In genomic region chr4:155775855-155776254, GRCm38 (mm10) we compare ENCODE assay signal across 9 mouse cellular contexts. TPM values are rescaled to one million over a fixed set of nuclear protein-coding genes. Genes with fewer than 3 reads are reported as not detected.
DNase-seq lines count a peak whose midpoint lies in the region; ATAC-seq and TF ChIP-seq lines count a peak whose summit lies in the region.
"Had no signal": no experiment of that assay in that cellular context is flagged by ENCODE, and none has a peak within 500 bp of the region (broad histone marks: within the 10 kb centered on the region; RNA-seq: fewer than 3 reads in every experiment).

No protein-coding gene starts in this region.

- 81% methylated on average over 3 of the region's 3 CpGs for WGBS in forebrain, embryonic 12.5 days
- 83% methylated on average over 3 of the region's 3 CpGs for WGBS in forebrain, embryonic 13.5 days

- 0 out of 2 replicates have a peak overlapping the region, but pooled peaks have one; percentile 9 for H3K27ac ChIP-seq in forebrain, embryonic 12.5 days
- H3K27ac ChIP-seq in forebrain, embryonic 13.5 days, result no peak overlapping the region
- H3K27ac ChIP-seq in cortical plate, adult 2 months (ENCODE audit: insufficient read depth, low read length), result peak overlapping the region; percentile 52

- no peak overlapping the region for H3K9ac ChIP-seq in forebrain, embryonic 12.5 days
- H3K9ac ChIP-seq in forebrain, embryonic 13.5 days, result no peak overlapping the region

- no peak for TF ChIP-seq POLR2A in cortical plate, adult 2 months (IDR thresholded peaks at IDR 0.05; ENCODE audit: extremely low read depth, insufficient read depth, low read length)

- H3K4me1 ChIP-seq in forebrain, embryonic 12.5 days, result peaks cover 12% of the 10 kb centered on the region
- H3K4me1 ChIP-seq in forebrain, embryonic 13.5 days, result peaks cover 16% of the 10 kb centered on the region
- H3K4me1 ChIP-seq in cortical plate, adult 2 months (ENCODE audit: control insufficient read depth, insufficient read depth, low read length), result peaks cover 9% of the 10 kb centered on the region

- H3K36me3 ChIP-seq in forebrain, embryonic 12.5 days (replicated peaks), result no peaks in the 10 kb centered on the region
- H3K36me3 ChIP-seq in forebrain, embryonic 13.5 days (ENCODE audit: poor library complexity, severe bottlenecking), result no peaks in the 10 kb centered on the region

- H3K27me3 ChIP-seq in forebrain, embryonic 12.5 days, result peaks cover 64% of the 10 kb centered on the region
- H3K27me3 ChIP-seq in forebrain, embryonic 13.5 days, result peaks cover 49% of the 10 kb centered on the region

- H3K4me2 ChIP-seq in forebrain, embryonic 12.5 days, result no peak overlapping the region
- H3K4me2 ChIP-seq in forebrain, embryonic 13.5 days, result no peak overlapping the region

- peak; percentile 42 for DNase-seq in 3T3-L1 (ENCODE audit: low read depth, low spot score)
- peak; percentile 54 for DNase-seq in kidney, adult 9 months
- DNase-seq in ovary, adult 18-20 months (ENCODE audit: low spot score), result no peak
- DNase-seq in urinary bladder, adult 2 months (ENCODE audit: low spot score), result no peak

- no peak for ATAC-seq in forebrain, embryonic 12.5 days (ENCODE audit: low FRiP score)
- no peak for ATAC-seq in forebrain, embryonic 13.5 days
- no peak for ATAC-seq in granulocyte monocyte progenitor cell, adult 5-6 weeks (replicated peaks; ENCODE audit: poor library complexity, severe bottlenecking)

- H3K9me3 ChIP-seq in forebrain, embryonic 12.5 days, result no peaks in the 10 kb centered on the region
- no peaks in the 10 kb centered on the region for H3K9me3 ChIP-seq in forebrain, embryonic 13.5 days (replicated peaks)

- TF ChIP-seq CTCF in cortical plate, adult 2 months (IDR thresholded peaks at IDR 0.05; ENCODE audit: extremely low read depth, insufficient read depth, low read length), result no peak

- H3K4me3 ChIP-seq in forebrain, embryonic 12.5 days (replicated peaks), result no peak overlapping the region
- H3K4me3 ChIP-seq in forebrain, embryonic 13.5 days, result no peak overlapping the region
- H3K4me3 ChIP-seq in cortical plate, adult 2 months (ENCODE audit: insufficient read depth, low read length), result no peak overlapping the region

RNA-seq across cellular contexts. Expression of gene Vwa1, which starts 1.4 kb away (rescaled TPM):
- 9.8 and 11.5 TPM in 2 replicates for polyA plus RNA-seq in forebrain, embryonic 12.5 days (2016; fragmentation: Nextera tagmentation; extraction: Ambion mirVana)
- 15.1 and 15.3 TPM in 2 replicates for polyA plus RNA-seq in forebrain, embryonic 13.5 days (2015; fragmentation: Nextera tagmentation; extraction: Ambion mirVana)
- 29.8 and 32.1 TPM in 2 replicates for polyA plus RNA-seq in cortical plate, adult 2 months (2012; rRNA removed)
- total RNA-seq in granulocyte monocyte progenitor cell, adult 5-6 weeks (2014; fragmentation: Nextera tagmentation), result not detected in 2 replicates
- total RNA-seq in granulocyte monocyte progenitor cell, adult 5-6 weeks (2017), result 0.26 and 0.36 TPM in 2 replicates
- 29.3 and 32.1 TPM in 2 replicates for polyA plus RNA-seq in urinary bladder, adult 2 months (2012; rRNA removed)

RNA-seq across cellular contexts. Expression of gene Tmem88b, which starts 9.8 kb away (rescaled TPM):
- polyA plus RNA-seq in forebrain, embryonic 12.5 days (2016; fragmentation: Nextera tagmentation; extraction: Ambion mirVana), result 0.22 and 0.35 TPM in 2 replicates
- polyA plus RNA-seq in forebrain, embryonic 13.5 days (2015; fragmentation: Nextera tagmentation; extraction: Ambion mirVana), result 0.20 and 0.45 TPM in 2 replicates
- polyA plus RNA-seq in cortical plate, adult 2 months (2012; rRNA removed), result 39.2 and 50.5 TPM in 2 replicates
- total RNA-seq in granulocyte monocyte progenitor cell, adult 5-6 weeks (2014; fragmentation: Nextera tagmentation), result not detected in 2 replicates
- total RNA-seq in granulocyte monocyte progenitor cell, adult 5-6 weeks (2017), result not detected in 2 replicates
- 0.91 and 0.93 TPM in 2 replicates for polyA plus RNA-seq in urinary bladder, adult 2 months (2012; rRNA removed)

RNA-seq across cellular contexts. Expression of gene Ankrd65, which starts 14.4 kb away (rescaled TPM):
- polyA plus RNA-seq in forebrain, embryonic 12.5 days (2016; fragmentation: Nextera tagmentation; extraction: Ambion mirVana), result not detected in 2 replicates
- polyA plus RNA-seq in forebrain, embryonic 13.5 days (2015; fragmentation: Nextera tagmentation; extraction: Ambion mirVana), result 0.18 TPM in 1 of 2 replicates, not detected in the other
- polyA plus RNA-seq in cortical plate, adult 2 months (2012; rRNA removed), result not detected in 2 replicates
- total RNA-seq in granulocyte monocyte progenitor cell, adult 5-6 weeks (2014; fragmentation: Nextera tagmentation), result not detected in 2 replicates
- not detected in 2 replicates for total RNA-seq in granulocyte monocyte progenitor cell, adult 5-6 weeks (2017)
- 0.81 and 0.93 TPM in 2 replicates for polyA plus RNA-seq in urinary bladder, adult 2 months (2012; rRNA removed)
- total RNA-seq: CH12.LX had no signal

RNA-seq across cellular contexts. Expression of gene Atad3a, which starts 15.0 kb away (rescaled TPM):
- polyA plus RNA-seq in forebrain, embryonic 12.5 days (2016; fragmentation: Nextera tagmentation; extraction: Ambion mirVana), result 95.3 and 99.0 TPM in 2 replicates
- 79.2 and 93.3 TPM in 2 replicates for polyA plus RNA-seq in forebrain, embryonic 13.5 days (2015; fragmentation: Nextera tagmentation; extraction: Ambion mirVana)
- polyA plus RNA-seq in cortical plate, adult 2 months (2012; rRNA removed), result 84.4 and 93.0 TPM in 2 replicates
- 66.8 and 134 TPM in 2 replicates for total RNA-seq in granulocyte monocyte progenitor cell, adult 5-6 weeks (2014; fragmentation: Nextera tagmentation)
- total RNA-seq in granulocyte monocyte progenitor cell, adult 5-6 weeks (2017), result 95.3 and 118 TPM in 2 replicates
- polyA plus RNA-seq in urinary bladder, adult 2 months (2012; rRNA removed), result 63.3 and 74.8 TPM in 2 replicates

RNA-seq across cellular contexts. Expression of gene Mrpl20, which starts 26.8 kb away (rescaled TPM):
- 209 and 210 TPM in 2 replicates for polyA plus RNA-seq in forebrain, embryonic 12.5 days (2016; fragmentation: Nextera tagmentation; extraction: Ambion mirVana)
- polyA plus RNA-seq in forebrain, embryonic 13.5 days (2015; fragmentation: Nextera tagmentation; extraction: Ambion mirVana), result 251 and 266 TPM in 2 replicates
- 105 and 110 TPM in 2 replicates for polyA plus RNA-seq in cortical plate, adult 2 months (2012; rRNA removed)
- total RNA-seq in granulocyte monocyte progenitor cell, adult 5-6 weeks (2014; fragmentation: Nextera tagmentation), result 191 and 198 TPM in 2 replicates
- 84.2 and 91.1 TPM in 2 replicates for total RNA-seq in granulocyte monocyte progenitor cell, adult 5-6 weeks (2017)
- 78.0 and 96.4 TPM in 2 replicates for polyA plus RNA-seq in urinary bladder, adult 2 months (2012; rRNA removed)

Comparison
In these comparisons a context has a peak if more than half of its experiments do, and no peak if none do; other contexts are left out.
1. DNase-seq: peak in 3T3-L1 (single experiment) and kidney, adult 9 months (single experiment); none in ovary, adult 18-20 months (single experiment) and urinary bladder, adult 2 months (single experiment).
2. RNA of gene Tmem88b, which starts 9.8 kb away (polyA plus RNA-seq): 39.2 to 50.5 TPM in cortical plate, adult 2 months; 0.91 to 0.93 TPM in urinary bladder, adult 2 months, 0.20 to 0.45 TPM in forebrain, embryonic 13.5 days and 0.22 to 0.35 TPM in forebrain, embryonic 12.5 days; every median in the first group is over 10 times any median in the second.